Mouse (Mus musculus) lung, embryonic 16.5 days (tissue): ENCODE results near the gene Gpr55. TPM values are rescaled to one million over a fixed set of nuclear protein-coding genes. Genes with fewer than 3 reads are reported as not detected.

ENCODE experiments used
- ATAC-seq: fragments of 200-750 bp; cut with Nextera tagmentation; 2 replicates; pipeline ENCODE4 v1.8.0; 2017; ENCODE audit warnings: low read depth, mild to moderate bottlenecking, moderate library complexity
- H3K27ac ChIP-seq: fragments of 300-500 bp; sonication (generic); 2 replicates; pipeline ENCODE4 v1.5.1; 2014; ENCODE audit warnings: mild to moderate bottlenecking, control low read depth, low read length
- H3K27me3 ChIP-seq: fragments of 300-500 bp; sonication (generic); 2 replicates; pipeline ENCODE4 v1.6.1; 2014; ENCODE audit warnings: low read depth, low read length, mixed read lengths; ENCODE audit not compliant: control insufficient read depth, insufficient read depth
- H3K36me3 ChIP-seq: fragments of 300-500 bp; sonication (generic); 2 replicates; pipeline ENCODE4 v1.6.1; 2014; ENCODE audit warnings: low read length; ENCODE audit not compliant: control insufficient read depth, insufficient read depth
- H3K4me1 ChIP-seq: fragments of 300-500 bp; sonication (generic); replicated peaks from 2 replicates; pipeline ENCODE4 v1.6.1; 2014; ENCODE audit warnings: low read length, mixed read lengths; ENCODE audit not compliant: control insufficient read depth, insufficient read depth
- H3K4me2 ChIP-seq: fragments of 300-500 bp; sonication (generic); 2 replicates; pipeline ENCODE4 v1.6.1; 2014; ENCODE audit warnings: low read depth, low read length, control low read depth
- H3K4me3 ChIP-seq: fragments of 300-500 bp; sonication (generic); 2 replicates; pipeline ENCODE4 v1.5.1; 2014; ENCODE audit warnings: mild to moderate bottlenecking, low read length, control low read depth
- H3K9ac ChIP-seq: fragments of 300-500 bp; sonication (generic); 2 replicates; pipeline ENCODE4 v1.6.1; 2014; ENCODE audit warnings: low read length, control low read depth
- H3K9me3 ChIP-seq: fragments of 300-500 bp; sonication (generic); 2 replicates; pipeline ENCODE4 v1.6.1; 2016; ENCODE audit warnings: low read length; ENCODE audit not compliant: control insufficient read depth
- WGBS: fragments of 180-500 bp; shearing (Covaris S2); extraction: QIAGEN DNeasy Blood & Tissue Kit; methylation state at CpG from one replicate; pipeline ENCODE4 v1.1.7; 2014; 5-methylcytosine and 5-hydroxymethylcytosine counted together
- polyA plus RNA-seq: library from polyadenylated mRNA; unstranded; fragments of >200 nt; fragmentation: Nextera tagmentation; extraction: Ambion mirVana; gene quantifications from 2 replicates; pipeline ENCODE4 v1.2.1, GENCODE M21; 2015

The Gpr55 gene
- polyA plus RNA-seq, 1 experiment from 2014 or later: not detected

DNA sequence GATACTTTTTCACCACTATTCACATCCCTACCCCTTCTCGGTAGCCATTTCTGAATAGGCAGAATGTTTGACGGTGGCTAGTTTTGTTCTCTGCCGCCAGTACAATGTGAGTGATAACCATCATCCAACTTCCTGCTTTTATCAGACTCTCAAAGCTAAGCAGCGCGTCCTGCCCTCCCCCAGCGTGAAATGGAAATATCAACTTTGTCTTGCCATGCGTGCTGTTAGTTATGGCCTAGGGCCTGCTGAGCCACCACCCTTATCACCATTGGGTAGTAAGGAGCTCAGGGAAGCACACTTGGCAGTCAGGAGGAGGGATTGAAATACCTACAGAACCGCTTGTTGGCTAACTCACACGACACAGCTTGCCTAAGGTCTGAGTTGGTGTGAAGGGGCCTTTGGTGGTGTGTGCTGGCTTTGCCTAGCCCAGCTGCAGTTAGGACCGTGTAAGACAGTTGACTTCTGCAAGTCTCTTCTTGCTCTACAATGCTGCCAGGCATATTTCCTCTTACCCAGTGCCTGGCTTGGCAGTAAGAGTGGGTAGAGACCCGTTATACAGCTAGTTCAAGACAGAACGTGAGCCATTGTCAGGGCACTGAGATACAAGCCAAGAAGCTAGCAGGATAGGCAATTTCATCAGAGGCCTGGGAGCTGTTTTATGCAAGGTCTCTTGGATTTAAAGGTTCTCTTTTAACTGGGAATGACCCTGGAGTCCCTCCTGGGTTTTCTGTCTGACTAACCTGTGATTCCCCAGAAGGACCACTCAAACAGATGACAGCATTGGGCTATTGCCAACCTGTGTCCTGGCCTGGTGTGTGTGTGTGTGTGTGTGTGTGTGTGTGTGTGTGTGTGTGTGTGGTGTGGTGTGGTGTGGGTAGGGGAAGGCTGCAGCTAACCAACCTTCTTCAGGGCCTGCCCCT is 63.8 kb downstream of the Gpr55 start:
- H3K9me3 ChIP-seq: no peaks in the 10 kb centered on the region
- H3K4me3 ChIP-seq: no peak overlapping the region
- 0 out of 2 replicates have a peak overlapping the region, but pooled peaks have one; percentile 14 for H3K9ac ChIP-seq
- ATAC-seq: no peak
- peak overlapping the region; percentile 4 for H3K27ac ChIP-seq
- H3K4me2 ChIP-seq: peak overlapping the region; percentile 87; the same call in 1 of the 2 replicates
- H3K27me3 ChIP-seq: no peaks in the 10 kb centered on the region
- WGBS: 32% methylated on average over 12 of the region's 12 CpGs
- H3K4me1 ChIP-seq: peaks cover 62% of the 10 kb centered on the region
- H3K36me3 ChIP-seq: no peaks in the 10 kb centered on the region

DNA sequence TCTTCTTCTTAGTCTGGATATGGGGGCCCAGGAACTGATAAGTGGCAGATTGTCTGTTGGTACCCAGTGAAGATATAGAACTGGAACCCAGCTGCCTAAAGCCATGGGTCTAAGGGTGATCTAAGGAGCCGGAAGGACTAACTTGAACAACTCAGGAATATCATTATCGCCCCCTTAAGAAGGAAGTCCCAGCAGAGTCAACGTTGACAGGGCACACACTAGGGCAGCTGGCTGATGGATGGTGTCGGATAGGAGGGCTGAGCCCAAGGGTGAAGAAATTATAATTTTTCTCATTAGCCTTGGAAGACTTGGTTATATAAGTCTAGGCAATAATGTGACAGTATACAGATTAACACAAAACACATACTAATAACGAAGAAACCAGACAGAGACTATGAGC is 64.7 kb downstream of the Gpr55 start:
- Histone ChIP-seq H3K9ac (peak overlapping the region; percentile 79), H3K4me2 (peak overlapping the region; percentile 87), H3K4me3 (peak overlapping the region; percentile 81), H3K9me3 (no peaks in the 10 kb centered on the region), H3K27ac (peak overlapping the region; percentile 85; the same call in 1 of the 2 replicates), H3K4me1 (peaks cover 54% of the 10 kb centered on the region), H3K36me3 (no peaks in the 10 kb centered on the region), H3K27me3 (no peaks in the 10 kb centered on the region)
- WGBS: 71% methylated on average over 5 of the region's 5 CpGs
- no peak for ATAC-seq

DNA sequence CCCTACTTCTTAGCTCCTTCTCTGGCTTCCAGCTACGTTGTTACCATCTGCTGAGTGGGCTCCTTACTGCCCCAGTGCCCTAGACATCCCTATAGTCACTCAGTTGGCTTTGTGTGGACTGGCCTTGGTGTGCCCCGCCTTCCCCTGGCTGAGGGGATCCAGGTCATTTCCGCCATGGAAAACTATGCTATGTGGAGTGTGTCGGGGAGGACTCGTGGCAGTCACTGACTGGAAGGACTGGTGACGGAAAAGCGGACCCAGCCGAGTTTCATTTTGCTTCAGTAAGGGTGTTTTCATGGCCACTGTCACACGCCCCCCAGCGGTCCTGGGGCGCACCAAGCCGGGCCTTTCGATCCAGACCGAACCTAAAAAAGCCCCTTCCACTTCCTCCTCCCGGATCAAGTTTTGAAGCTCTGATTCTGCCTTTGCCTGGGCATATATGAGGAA is 65.4 kb downstream of the Gpr55 start:
- Histone ChIP-seq H3K4me2 (peak overlapping the region; percentile 87), H3K27ac (peak overlapping the region; percentile 85), H3K9ac (peak overlapping the region; percentile 79), H3K27me3 (no peaks in the 10 kb centered on the region), H3K9me3 (no peaks in the 10 kb centered on the region), H3K4me3 (peak overlapping the region; percentile 81), H3K4me1 (peaks cover 47% of the 10 kb centered on the region), H3K36me3 (no peaks in the 10 kb centered on the region)
- 2% methylated on average over 15 of the region's 15 CpGs for WGBS
- peak; percentile 81 for ATAC-seq

DNA sequence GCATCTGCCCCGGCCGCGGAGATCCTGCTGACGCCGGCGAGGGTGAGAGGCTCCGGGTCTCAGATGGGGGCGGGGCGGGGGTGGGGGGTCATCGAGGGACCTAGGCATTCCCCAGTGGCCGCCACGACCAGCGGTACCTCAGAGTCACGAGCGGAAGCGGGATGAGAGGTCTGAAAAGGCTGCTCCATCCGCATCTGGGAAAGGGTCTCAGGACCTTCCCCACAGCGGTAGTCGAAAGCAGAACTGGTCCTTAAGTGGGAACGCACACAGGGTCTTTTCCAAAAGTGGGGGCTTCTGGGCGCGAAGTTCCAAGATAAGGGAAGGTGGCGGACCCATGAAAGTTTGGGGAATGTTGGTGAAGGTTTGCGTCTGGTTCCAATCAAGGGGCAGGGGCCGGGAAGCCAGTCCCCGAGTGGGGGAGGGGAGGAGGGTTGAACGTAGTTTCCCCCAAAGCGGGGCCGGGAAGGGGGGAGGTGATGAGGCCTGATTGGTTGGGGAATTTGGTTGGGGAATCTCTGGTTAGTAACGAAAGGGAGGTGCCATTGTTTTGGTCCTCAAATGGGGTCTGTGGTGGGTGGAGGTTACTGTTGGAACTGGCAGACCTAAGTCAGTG is 66.0 kb downstream of the Gpr55 start:
- peak overlapping the region; percentile 87 for H3K4me2 ChIP-seq
- H3K9ac ChIP-seq: peak overlapping the region; percentile 79
- no peaks in the 10 kb centered on the region for H3K9me3 ChIP-seq
- no peaks in the 10 kb centered on the region for H3K36me3 ChIP-seq
- H3K27me3 ChIP-seq: no peaks in the 10 kb centered on the region
- ATAC-seq: peak; percentile 54
- H3K27ac ChIP-seq: peak overlapping the region; percentile 85
- H3K4me1 ChIP-seq: peaks cover 46% of the 10 kb centered on the region
- WGBS: under 1% methylated on average over 28 of the region's 30 CpGs
- H3K4me3 ChIP-seq: peak overlapping the region; percentile 81

DNA sequence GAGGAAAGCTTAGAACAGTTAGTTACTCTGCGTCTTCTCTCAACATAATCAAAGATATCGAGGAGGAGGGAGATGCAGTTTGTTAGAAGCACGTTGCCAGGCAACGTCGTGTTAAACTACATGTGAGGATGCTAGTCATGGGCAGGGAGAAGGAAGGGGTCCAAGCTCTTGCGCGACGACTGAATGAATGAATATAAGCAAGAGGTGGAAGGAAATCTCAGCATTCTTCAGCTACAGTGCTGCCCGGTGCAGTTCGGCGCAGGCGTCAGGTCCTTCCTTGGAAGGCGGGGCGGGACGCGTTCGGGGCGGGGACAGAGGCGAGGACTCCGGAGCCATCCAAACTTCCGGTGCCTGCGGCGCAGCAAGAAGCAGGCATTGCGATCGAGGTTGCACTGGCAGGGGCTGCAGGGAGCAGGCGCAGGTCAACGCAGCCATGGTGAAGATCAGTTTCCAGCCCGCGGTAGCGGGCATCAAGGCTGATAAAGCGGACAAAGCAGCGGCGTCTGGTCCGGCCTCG is 66.5 kb downstream of the Gpr55 start, which contains the start of gene Itm2c:
Gene Itm2c (plus strand): TSS at position 51 of the 517 bp plus-strand sequence.
- no peaks in the 10 kb centered on the region for H3K9me3 ChIP-seq
- under 1% methylated on average over 35 of the region's 35 CpGs for WGBS
- peaks cover 41% of the 10 kb centered on the region for H3K4me1 ChIP-seq
- no peaks in the 10 kb centered on the region for H3K27me3 ChIP-seq
- ATAC-seq: peak; percentile 87
- H3K9ac ChIP-seq: peak within 1 kb of the TSS; percentile 79
- peak within 1 kb of the TSS; percentile 87 for H3K4me2 ChIP-seq
- H3K27ac ChIP-seq: peak within 1 kb of the TSS; percentile 85
- no peaks in the 10 kb centered on the region for H3K36me3 ChIP-seq
- peak within 1 kb of the TSS; percentile 81 for H3K4me3 ChIP-seq

Other genes with a start within 250 kb of the Gpr55 start
- gene A630001G21Rik, start 182.4 kb downstream of the Gpr55 start, polyA plus RNA-seq: 1.3 and 1.5 TPM in 2 replicates
- gene Cab39, start 167.6 kb downstream of the Gpr55 start, polyA plus RNA-seq: 26.3 TPM in 2 replicates
- 210 and 215 TPM in 2 replicates for gene Itm2c, start 66.7 kb downstream of the Gpr55 start, polyA plus RNA-seq
- 0.25 and 0.39 TPM in 2 replicates for gene 4933407L21Rik, start 32.5 kb downstream of the Gpr55 start, polyA plus RNA-seq
- gene Spata3, start 55.8 kb upstream of the Gpr55 start, polyA plus RNA-seq: not detected in 2 replicates
- gene 2810459M11Rik, start 84.9 kb upstream of the Gpr55 start, polyA plus RNA-seq: 0.72 and 0.92 TPM in 2 replicates
- gene Psmd1, start 103.4 kb upstream of the Gpr55 start, polyA plus RNA-seq: 147 and 155 TPM in 2 replicates
- 0.29 and 0.49 TPM in 2 replicates for gene Htr2b, start 151.0 kb upstream of the Gpr55 start, polyA plus RNA-seq
- not detected in 2 replicates for gene Gm21972, start 172.6 kb upstream of the Gpr55 start, polyA plus RNA-seq
- 19.0 and 20.5 TPM in 2 replicates for gene Armc9, start 193.8 kb upstream of the Gpr55 start, polyA plus RNA-seq